31 mouse cellular contexts compared by ENCODE assay signal in genomic region chr13:45029791-45030190, GRCm38 (mm10). TPM values are rescaled to one million over a fixed set of nuclear protein-coding genes. Genes with fewer than 3 reads are reported as not detected.
"Had no signal": no experiment of that assay in that cellular context is flagged by ENCODE, and none has a peak within 500 bp of the region (broad histone marks: within the 10 kb centered on the region; RNA-seq: fewer than 3 reads in every experiment).

No protein-coding gene starts in this region.

- DNase-seq: gastrocnemius, adult 2 months; gastrocnemius, postnatal 10 days; gastrocnemius, postnatal 25 days; heart, adult 2 months; heart, postnatal 14 days; heart, postnatal 36 days; kidney, adult 11 months; kidney, adult 2 months; kidney, adult 9 months; kidney, postnatal 14 days; kidney, postnatal 36 days; liver; liver, embryonic 13.5 days had no signal

- H3K27me3 ChIP-seq: heart, embryonic 13.5 days; heart, embryonic 15.5 days; hindbrain, embryonic 15.5 days; kidney, embryonic 15.5 days; limb, embryonic 12.5 days had no signal

- H3K4me2 ChIP-seq: heart, embryonic 13.5 days; heart, embryonic 15.5 days; hindbrain, embryonic 13.5 days; hindbrain, embryonic 15.5 days; kidney, embryonic 15.5 days; limb, embryonic 12.5 days; liver, embryonic 11.5 days; liver, embryonic 13.5 days had no signal

- H3K4me1 ChIP-seq: hindbrain, embryonic 13.5 days; hindbrain, embryonic 15.5 days had no signal

- H3K9ac ChIP-seq: heart, embryonic 13.5 days; heart, embryonic 15.5 days; hindbrain, embryonic 13.5 days; hindbrain, embryonic 15.5 days; kidney, embryonic 15.5 days; limb, embryonic 12.5 days; liver, embryonic 13.5 days had no signal

- H3K27ac ChIP-seq: gastrocnemius, adult 2 months; heart, adult 2 months; heart, embryonic 10.5 days; heart, embryonic 13.5 days; heart, embryonic 15.5 days; hindbrain, embryonic 13.5 days; hindbrain, embryonic 15.5 days; hindbrain, postnatal 0 days; kidney, embryonic 15.5 days; kidney, postnatal 0 days; layer of hippocampus, adult 2 months; left cerebral cortex, adult 2 months; limb, embryonic 10.5 days; limb, embryonic 12.5 days; liver, embryonic 13.5 days had no signal

- ATAC-seq: hindbrain, postnatal 0 days; intestine, embryonic 16.5 days had no signal

- H3K9me3 ChIP-seq: heart, embryonic 10.5 days; heart, embryonic 13.5 days; heart, embryonic 15.5 days; hindbrain, embryonic 13.5 days; hindbrain, embryonic 15.5 days; kidney, embryonic 15.5 days; limb, embryonic 10.5 days; limb, embryonic 12.5 days; liver, embryonic 13.5 days had no signal

- H3K4me3 ChIP-seq: gastrocnemius, adult 2 months; heart, adult 2 months; heart, embryonic 10.5 days; heart, embryonic 13.5 days; heart, embryonic 15.5 days; hindbrain, embryonic 13.5 days; hindbrain, embryonic 15.5 days; kidney, embryonic 15.5 days; layer of hippocampus, adult 2 months; left cerebral cortex, adult 2 months; limb, embryonic 10.5 days; limb, embryonic 12.5 days; liver, embryonic 13.5 days had no signal

- H3K36me3 ChIP-seq: heart, embryonic 10.5 days; heart, embryonic 13.5 days; heart, embryonic 15.5 days; hindbrain, embryonic 13.5 days; hindbrain, embryonic 15.5 days; kidney, embryonic 15.5 days; limb, embryonic 10.5 days; limb, embryonic 12.5 days; liver, embryonic 13.5 days had no signal

RNA-seq across cellular contexts. Expression of gene Gm9817, which starts 48.7 kb away (rescaled TPM):
- total RNA-seq: heart, postnatal 14 days; hematopoietic stem cell, adult 5-6 weeks; layer of hippocampus, adult 2 months; left cerebral cortex, adult 2 months; left cerebral cortex, postnatal 36 days had no signal
- polyA plus RNA-seq: heart, adult 2 months; heart, embryonic 10.5 days; hindbrain, embryonic 11.5 days; intestine, embryonic 14.5 days; intestine, embryonic 16.5 days; kidney, adult 2 months; kidney, embryonic 15.5 days; limb, embryonic 10.5 days; limb, embryonic 12.5 days; liver, embryonic 11.5 days; liver, embryonic 13.5 days had no signal
